Mouse (Mus musculus): ENCODE data around the gene Dnaaf3. TPM values are rescaled to one million over a fixed set of nuclear protein-coding genes. Genes with fewer than 3 reads are reported as not detected.

Gene Dnaaf3
- total RNA-seq, 4 experiments from 2014 or later, result 0.13 TPM; not detected in 3

GRCm38 (mm10) chr7:4500892-4501471 is 31.3 kb downstream of the Dnaaf3 start:
- peak in 1 of 2 experiments; percentile 33 for DNase-seq (ENCODE audit: low spot score in 2 of 2)

- DNase-seq (ENCODE audit: low spot score in 2 of 2), result no peak
Observed at GRCm38 (mm10) chr7:4499034-4499433, 33.2 kb downstream of the Dnaaf3 start.

- DNase-seq (ENCODE audit: low spot score in 2 of 2), result peak; percentile 65 to 67
Observed at GRCm38 (mm10) chr7:4498251-4498650, 34.0 kb downstream of the Dnaaf3 start.

- no peak for DNase-seq (ENCODE audit: low spot score in 2 of 2)
Observed at GRCm38 (mm10) chr7:4497271-4497903, 34.9 kb downstream of the Dnaaf3 start.

DNA sequence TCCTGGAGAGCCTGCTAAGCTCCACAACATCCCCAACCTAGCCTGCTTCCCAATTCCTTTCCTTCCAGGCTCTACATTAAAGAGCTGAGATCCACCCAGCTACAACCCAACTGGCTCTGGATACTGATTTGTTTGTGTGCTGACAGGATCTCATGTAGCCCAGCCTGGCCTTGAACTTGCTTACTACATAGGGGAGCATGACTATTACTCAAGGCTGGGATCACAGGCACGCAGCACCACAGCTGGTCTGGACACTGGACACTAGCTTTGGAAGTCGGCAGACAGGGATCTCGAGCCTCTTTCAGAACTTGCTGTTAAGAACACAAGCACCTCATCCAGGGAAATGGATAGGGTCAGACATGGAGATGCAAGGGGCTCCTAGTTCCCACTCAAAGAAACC is 35.8 kb downstream of the Dnaaf3 start:
- no peak for DNase-seq (ENCODE audit: low spot score in 2 of 2)

GRCm38 (mm10) chr7:4493991-4494390 is 38.3 kb downstream of the Dnaaf3 start:
- no peak for DNase-seq (ENCODE audit: low spot score in 2 of 2)

DNA sequence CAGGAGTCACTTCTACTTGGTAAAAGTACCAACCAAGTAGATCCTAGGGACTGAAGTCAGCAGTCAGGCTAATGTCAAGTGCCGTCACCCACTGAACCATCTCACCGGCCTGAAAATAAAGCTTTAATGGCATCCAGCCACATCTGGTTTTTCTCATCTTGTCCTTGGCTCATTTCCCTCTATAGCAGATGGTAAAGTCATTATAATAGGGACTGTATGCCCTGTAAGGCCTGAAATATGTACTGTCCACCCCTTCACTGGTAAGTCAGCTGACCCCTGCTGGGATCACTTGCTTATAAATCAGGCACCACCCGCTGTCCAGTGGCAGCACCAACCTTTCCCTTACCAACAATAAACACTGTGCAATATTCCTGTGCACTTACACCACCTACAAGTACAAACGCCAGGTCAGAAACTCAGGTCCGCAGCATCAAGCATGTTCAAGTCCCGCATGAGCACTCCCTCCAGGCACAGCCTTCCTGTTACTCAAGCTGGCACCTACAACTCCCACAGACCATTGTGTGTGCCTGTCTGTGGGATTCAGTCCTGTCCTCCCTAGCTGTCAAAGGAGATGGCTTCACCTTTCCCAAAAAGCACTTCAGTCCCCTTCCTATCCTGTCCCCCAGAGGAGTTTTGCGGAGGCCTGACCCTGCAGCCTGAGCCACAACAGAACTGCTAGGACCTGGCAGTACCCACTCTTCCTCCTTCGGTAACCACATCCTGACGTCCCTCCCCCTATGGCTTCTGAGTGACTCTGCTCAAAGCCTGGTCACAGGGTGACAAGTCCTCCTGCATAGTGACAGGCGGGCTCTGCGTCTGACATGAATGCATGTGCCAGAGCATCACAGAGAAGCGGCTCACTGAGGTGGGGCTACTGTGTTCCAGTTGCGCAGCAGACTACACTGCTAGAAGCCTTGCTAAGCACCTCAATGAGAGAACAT is 39.7 kb downstream of the Dnaaf3 start:
- DNase-seq (ENCODE audit: low spot score in 2 of 2), result no peak

DNA sequence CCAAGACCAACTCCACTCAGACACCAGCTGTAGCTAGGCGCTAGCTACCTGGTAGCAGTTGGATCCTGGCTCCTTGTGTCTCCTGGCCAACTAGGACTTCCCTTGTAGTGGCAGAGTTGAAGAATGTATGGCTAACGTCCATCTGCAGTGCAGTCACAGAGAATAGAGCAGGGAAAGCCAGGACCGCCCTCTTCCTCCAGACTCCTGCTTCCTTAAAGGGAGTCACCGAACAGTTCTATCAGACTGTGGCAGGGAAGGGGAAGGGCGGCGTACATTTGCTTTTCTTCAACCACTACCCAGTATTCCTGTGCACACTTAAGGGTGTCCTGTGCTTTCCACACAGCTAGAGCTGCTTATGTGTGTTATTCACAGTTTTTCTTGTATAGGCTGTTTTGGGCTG is 40.9 kb downstream of the Dnaaf3 start:
- no peak for DNase-seq (ENCODE audit: low spot score in 2 of 2)

- no peak for DNase-seq (ENCODE audit: low spot score in 2 of 2)
Observed at GRCm38 (mm10) chr7:4482281-4482680, 50.0 kb downstream of the Dnaaf3 start.

DNA sequence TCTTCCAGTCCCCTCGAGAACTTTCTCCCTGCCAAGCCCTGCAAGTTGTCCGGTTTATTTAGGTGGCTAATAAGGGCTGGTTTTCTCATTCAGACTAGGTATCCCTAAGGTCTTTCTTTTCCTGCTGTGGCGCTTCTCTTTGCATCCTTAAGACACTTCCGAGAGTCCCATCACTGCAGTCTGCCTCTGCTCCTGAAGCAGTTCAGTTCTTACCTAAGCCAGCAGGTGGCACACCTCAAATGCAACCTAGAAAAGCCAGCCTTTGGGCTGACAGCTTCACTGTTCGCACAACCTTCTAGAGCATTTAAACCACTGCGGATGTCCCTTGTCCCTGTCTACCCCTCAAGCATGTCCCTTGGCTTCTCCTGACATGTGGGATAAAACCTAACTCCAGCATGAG is 52.6 kb downstream of the Dnaaf3 start:
- DNase-seq (ENCODE audit: low spot score in 2 of 2), result no peak

DNA sequence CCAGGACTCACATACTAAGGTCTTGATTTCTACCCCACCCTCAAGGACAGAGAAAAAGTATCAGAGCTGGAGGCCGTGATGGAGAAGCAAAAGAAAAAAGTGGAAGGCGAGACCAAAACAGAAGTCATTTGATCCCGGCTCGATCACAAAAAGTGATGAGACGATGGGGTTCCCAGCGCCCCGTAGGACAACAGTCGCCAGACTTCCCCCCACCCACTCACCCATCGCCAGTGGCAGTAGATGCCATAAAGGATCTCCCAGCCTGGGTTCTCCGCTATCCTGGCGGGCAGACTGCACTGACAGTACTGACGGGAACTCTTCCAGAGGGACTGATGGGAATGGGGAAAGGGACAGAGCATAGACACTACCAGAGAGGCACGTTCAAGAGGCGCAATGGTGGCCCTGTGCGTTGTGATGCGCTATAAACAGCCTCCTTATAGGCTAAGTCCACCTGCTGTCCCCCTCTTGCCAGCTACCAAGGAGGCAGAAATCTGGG is 53.4 kb downstream of the Dnaaf3 start:
- no peak for DNase-seq (ENCODE audit: low spot score in 2 of 2)

DNA sequence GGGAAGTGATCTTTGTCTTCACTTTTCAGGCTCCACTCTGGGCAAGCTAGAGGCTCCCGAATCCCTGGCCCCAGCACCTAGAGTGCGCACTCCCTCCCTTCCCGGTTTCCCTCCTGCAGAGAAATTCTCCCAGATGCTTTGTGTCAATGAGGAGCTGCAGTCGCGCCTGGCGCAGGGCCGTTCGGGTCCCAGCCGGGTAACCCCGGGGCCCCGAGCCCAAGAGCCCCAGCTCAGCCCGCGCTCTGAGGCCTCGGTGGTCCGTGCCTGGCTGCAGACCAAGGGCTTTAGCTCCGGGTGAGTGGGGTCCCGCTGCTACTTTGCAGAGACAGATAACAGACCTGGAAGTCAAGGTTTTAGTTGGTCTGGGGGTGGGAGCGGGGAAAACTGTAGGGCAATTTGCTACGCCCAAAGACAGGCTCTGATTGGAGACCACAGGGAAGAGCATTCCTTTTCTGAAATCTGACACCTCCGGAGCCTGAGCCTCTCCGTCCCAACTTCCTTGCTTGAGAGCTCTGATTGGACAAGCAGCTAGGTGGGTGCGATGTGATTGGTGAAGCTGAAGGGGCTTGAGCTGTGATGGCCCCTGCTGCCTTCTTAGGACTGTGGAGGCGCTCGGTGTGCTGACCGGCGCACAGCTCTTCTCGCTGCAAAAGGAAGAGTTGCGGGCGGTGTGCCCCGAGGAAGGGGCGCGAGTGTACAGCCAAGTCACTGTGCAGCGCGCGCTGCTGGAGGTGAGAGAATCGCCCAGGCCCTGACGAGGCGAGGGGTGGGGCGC is 54.0 kb downstream of the Dnaaf3 start:
- peak; percentile 33 to 61 for DNase-seq (ENCODE audit: low spot score in 2 of 2)

GRCm38 (mm10) chr7:4473940-4474339 is 58.3 kb downstream of the Dnaaf3 start:
- DNase-seq (ENCODE audit: low spot score in 2 of 2), result no peak

Small RNAs within 50 kb of the gene (microRNA-seq; reads per million reads assigned to microRNA genes)
- gene Gm23577, result not detected

Other genes with a start within 250 kb of the Dnaaf3 start
- gene Ncr1, start 194.7 kb downstream of the Dnaaf3 start, total RNA-seq (2022), result not detected
- under 1 TPM in 1 of 4 experiments, not detected in 3; 0.34 TPM for gene Gp6, start 134.7 kb downstream of the Dnaaf3 start, total RNA-seq (2022)
- gene Rdh13, start 86.8 kb downstream of the Dnaaf3 start, total RNA-seq (2022), result 10 to 100 TPM; 12.2 to 17.6 (median 14.3) TPM
- gene Eps8l1, start 71.8 kb downstream of the Dnaaf3 start, total RNA-seq (2022), result 1 to 10 TPM in 3 of 4 experiments, under 1 TPM in 1; 0.67 to 3.4 (median 2.3) TPM
- gene Ppp1r12c, start 30.8 kb downstream of the Dnaaf3 start, total RNA-seq (2022), result 10 to 100 TPM; 11.6 to 17.2 (median 16.7) TPM
- 100 to 1,000 TPM; 464 to 544 (median 482) TPM for gene Tnnt1, start 16.1 kb downstream of the Dnaaf3 start, total RNA-seq (2022)
- gene Tnni3, start 8.2 kb downstream of the Dnaaf3 start, total RNA-seq (2022), result 1 to 10 TPM; 1.8 to 3.0 (median 2.3) TPM
- gene Syt5, start 15.1 kb upstream of the Dnaaf3 start, total RNA-seq (2022), result under 1 TPM in 1 of 4 experiments, not detected in 3; 0.15 TPM
- gene Ptprh, start 71.6 kb upstream of the Dnaaf3 start, total RNA-seq (2022), result not detected
- gene Tmem86b, start 99.0 kb upstream of the Dnaaf3 start, total RNA-seq (2022), result 1 to 10 TPM; 1.4 to 2.3 (median 2.0) TPM
- gene Ppp6r1, start 126.6 kb upstream of the Dnaaf3 start, total RNA-seq (2022), result 10 to 100 TPM; 48.2 to 53.4 (median 49.4) TPM
- gene Hspbp1, start 152.6 kb upstream of the Dnaaf3 start, total RNA-seq (2022), result 10 to 100 TPM; 23.4 to 28.8 (median 24.4) TPM
- under 1 TPM; 0.13 to 0.49 (median 0.39) TPM for gene Brsk1, start 158.2 kb upstream of the Dnaaf3 start, total RNA-seq (2022)
- not detected for gene Tmem150b, start 192.8 kb upstream of the Dnaaf3 start, total RNA-seq (2022)
- 1 to 10 TPM; 3.5 to 5.2 (median 4.8) TPM for gene Kmt5c, start 207.7 kb upstream of the Dnaaf3 start, total RNA-seq (2022)
- gene Cox6b2, start 220.6 kb upstream of the Dnaaf3 start, total RNA-seq (2022), result not detected
- not detected for gene Fam71e2, start 238.8 kb upstream of the Dnaaf3 start, total RNA-seq (2022)